Mouse (Mus musculus): ENCODE results near the gene Babam2. TPM values are rescaled to one million over a fixed set of nuclear protein-coding genes. Genes with fewer than 3 reads are reported as not detected.

Babam2 gene
- total RNA-seq, 4 experiments from 2014 or later, result 31.2 to 35.8 (median 35.0) TPM

GRCm38 (mm10) chr5:31987541-31988307, 290.2 kb downstream of the Babam2 start:
- no peak for DNase-seq (ENCODE audit: low spot score)

DNA sequence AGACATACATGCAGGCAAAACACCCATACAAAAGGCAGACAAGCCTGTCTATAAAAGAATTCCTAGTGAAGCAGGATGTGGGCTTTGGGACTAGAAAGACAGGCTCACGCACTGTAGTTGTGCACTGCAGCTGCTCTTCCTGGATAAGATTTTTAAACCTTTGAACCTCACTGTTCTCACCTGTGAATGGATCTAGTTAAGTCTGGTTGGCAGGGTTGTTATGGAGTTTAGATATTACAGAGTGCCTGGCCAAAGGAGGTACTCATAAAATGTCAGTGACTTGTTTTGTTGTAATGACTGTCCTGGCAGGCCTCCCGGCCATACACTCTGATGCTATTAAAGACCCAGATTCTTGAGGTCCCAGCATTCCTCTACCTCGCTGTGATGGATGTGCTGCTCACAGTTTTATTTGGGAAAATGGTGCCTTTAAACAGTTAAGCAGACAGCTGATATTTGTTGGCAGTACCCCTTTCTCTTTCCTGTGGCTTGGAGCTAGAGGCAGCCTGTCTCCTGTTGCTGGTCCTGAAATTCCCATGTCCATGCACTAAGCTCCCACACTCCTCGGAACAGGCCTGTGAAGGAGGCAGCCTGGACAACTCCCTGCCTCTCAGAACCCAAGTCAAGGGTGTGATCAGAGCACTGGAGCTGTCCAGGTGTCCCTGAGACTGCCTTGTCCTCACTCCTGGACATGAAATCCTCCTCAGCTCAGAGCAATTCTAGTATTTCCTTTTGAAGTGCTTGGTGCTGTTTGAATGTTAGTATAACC, 299.9 kb downstream of the Babam2 start:
- no peak for DNase-seq (ENCODE audit: low spot score)

DNA sequence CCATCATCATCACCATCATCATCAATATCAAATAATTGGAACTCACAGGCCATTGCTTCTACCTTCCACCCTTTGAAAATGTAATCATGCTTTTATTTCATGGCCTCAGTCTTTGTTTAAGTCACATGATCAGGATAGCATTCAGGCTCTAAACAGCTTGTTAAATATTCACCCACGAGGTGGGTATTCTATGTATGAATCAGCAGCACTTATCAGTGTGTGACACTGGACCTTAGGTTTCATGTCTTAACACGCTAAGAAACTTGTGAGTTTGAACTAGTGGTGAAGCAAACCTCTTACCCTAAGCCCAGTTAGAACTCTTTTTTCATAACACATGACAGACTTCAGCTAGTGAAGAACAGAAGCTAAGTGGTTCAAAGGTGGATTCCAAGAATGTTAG, 301.3 kb downstream of the Babam2 start:
- no peak for DNase-seq (ENCODE audit: low spot score)

- no peak for DNase-seq (ENCODE audit: low spot score)
These were observed 302.6 kb downstream of the Babam2 start for GRCm38 (mm10) chr5:32000076-32000475.

DNA sequence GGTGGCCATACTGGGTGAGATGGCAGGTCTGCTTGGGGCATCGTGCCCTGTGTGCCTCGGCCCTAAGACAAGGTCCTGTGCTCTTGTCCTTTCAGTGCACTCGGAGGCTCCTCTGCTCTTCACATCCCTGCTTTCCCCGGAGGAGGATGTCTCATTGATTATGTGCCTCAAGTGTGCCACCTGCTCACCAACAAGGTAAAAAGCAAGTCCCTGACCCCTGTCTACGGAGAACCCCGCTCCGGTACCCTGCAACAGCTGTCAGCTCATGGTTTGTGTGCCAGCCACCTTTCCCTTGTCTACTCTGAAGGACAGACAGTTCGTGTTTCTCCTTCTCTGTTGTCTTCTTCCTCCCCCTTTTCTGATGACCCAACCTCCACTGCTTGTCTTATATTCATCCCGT, 303.8 kb downstream of the Babam2 start:
- no peak for DNase-seq (ENCODE audit: low spot score)

DNA sequence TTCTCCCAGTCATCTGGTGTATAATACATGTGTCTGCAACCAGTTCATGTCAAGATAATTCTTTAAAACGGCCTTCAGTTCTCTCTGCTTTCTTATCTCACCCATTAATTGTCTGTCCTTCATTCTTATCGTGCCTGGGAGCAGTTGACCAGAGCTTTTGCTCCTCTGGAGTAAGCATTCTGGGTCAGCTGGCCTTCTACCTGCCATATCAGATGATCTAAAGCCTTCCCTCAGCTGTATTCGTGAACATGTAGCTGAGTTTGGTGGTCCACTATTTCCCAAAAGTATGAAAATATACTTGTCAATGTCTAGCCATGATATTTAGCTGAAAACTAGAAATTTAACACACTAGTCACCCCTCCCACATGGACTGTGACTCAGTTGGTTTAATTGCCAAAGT, 304.3 kb downstream of the Babam2 start:
- no peak for DNase-seq (ENCODE audit: low spot score)

- DNase-seq (ENCODE audit: low spot score), result peak; percentile 39
These were observed 310.9 kb downstream of the Babam2 start for GRCm38 (mm10) chr5:32008401-32008800.

DNA sequence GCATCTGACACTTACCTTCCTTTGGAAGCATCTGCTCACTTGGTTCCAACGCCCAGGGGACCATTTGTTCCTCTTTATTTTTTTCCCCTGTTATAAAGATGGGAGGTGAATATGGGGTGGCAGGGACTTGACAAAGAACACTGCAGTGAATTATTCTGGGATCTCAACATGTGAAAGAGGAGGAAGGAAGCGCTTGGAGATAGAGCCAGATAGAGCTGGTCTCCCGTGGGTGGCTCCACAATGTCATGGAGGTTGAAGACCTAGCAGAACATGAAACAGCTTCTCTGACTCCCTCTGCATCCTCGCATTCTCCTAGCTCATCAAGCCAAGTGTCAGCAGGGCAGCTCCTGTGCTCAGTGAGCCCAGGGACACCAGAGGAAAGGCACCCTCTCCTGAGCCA, 312.6 kb downstream of the Babam2 start:
- DNase-seq (ENCODE audit: low spot score), result no peak

DNA sequence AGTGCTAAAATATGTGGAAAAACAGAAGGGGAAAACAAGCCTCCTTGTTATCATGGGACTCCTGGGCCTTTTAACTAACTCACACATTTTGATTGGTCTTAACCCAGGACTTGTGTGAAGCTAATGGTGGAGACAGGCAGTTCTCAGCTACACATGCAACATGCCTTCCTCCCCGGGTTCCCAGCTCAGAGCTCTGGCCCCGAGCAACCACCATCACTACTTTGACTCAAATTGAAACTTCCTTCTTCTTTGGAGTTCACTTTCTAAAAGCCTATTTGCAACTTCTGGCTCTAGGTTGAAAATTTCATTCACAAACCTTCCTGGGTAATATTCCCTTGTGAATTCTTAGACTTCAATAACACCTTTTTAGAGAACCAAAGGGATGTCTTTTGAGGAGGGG, 315.6 kb downstream of the Babam2 start:
- DNase-seq (ENCODE audit: low spot score), result no peak

DNA sequence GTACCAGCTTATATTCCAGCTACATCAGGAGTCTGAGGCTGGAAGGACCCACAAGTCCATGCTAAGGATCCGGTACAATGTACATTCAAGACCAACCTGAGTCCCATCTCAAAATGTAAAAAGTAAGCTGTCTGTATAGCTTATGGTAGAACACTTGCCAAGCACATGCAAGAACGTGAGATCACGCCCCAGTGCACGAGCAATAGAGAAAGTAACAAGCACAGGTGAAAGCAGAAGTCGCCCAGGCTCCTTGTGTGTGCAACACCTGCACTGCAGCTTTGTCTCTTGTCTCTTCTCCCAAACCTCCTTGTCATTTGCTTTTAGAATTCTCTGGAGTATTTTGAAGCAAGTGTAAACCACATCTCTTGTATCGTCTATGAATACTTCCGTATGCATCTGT, 317.3 kb downstream of the Babam2 start:
- DNase-seq (ENCODE audit: low spot score), result no peak

- no peak for DNase-seq (ENCODE audit: low spot score)
These were observed 318.5 kb downstream of the Babam2 start for GRCm38 (mm10) chr5:32015949-32016478.

DNA sequence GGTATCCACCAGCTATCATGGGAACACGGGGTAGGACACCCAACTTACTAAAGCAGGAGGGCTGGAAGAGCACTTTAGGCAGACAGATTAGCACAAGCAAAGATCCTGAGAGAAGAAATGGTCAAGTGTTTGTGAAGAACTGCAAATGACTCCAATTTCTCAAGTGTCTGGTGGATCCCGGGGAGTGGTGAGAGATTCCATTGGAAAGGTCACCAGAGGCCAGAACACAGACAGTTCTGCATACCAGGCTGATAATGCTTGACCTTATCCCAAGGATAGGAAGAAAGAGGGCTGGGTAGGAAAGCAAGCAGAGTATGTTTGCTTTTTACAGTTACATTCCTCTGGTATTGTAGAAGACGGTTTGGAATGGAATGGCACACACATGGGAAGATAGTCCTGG, 320.2 kb downstream of the Babam2 start:
- DNase-seq (ENCODE audit: low spot score), result no peak

GRCm38 (mm10) chr5:32018276-32018675, 320.8 kb downstream of the Babam2 start:
- DNase-seq (ENCODE audit: low spot score), result no peak

GRCm38 (mm10) chr5:32029834-32030433, 332.4 kb downstream of the Babam2 start:
- DNase-seq (ENCODE audit: low spot score), result no peak

DNA sequence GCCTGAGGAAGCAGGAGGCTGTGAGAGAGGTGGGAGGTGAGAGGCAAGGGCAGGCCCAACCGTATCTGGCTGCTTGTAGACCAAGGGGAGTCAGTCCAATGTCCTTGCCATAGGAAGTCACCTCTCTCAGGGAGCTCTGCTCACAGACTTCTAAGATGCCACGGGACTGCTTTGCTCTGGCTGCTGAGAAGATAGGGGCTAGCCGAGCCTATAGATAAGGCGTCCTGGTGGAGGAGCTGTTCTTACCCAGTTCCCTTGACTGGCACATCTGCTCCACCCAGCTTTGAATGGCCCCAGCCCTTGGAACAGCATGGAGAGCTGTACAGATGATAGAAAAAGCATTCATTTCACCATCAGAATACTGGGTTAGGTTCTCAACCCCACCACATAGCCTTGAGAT, 335.7 kb downstream of the Babam2 start:
- DNase-seq (ENCODE audit: low spot score), result no peak

DNA sequence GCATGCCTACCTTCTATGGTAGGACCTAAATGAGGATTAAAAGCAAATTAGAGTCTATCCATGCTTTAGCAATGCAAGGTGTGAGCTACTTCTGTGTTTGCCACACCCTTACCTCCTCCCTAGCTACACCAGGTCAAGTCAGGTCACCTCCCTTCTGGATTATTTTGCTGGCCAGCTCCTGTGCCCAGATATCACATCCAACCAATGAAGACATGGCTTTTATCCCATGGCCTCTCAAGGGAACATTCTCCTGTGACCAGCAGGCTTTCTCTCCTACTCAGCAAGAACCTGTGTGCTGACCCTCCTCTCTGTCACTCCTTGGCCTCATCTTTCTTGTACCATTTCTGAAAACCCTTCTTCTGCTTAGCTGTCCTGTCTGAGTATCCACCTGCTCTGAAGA, 336.1 kb downstream of the Babam2 start:
- DNase-seq (ENCODE audit: low spot score), result no peak

- no peak for DNase-seq (ENCODE audit: low spot score)
These were observed 337.1 kb downstream of the Babam2 start for GRCm38 (mm10) chr5:32034475-32035054.

DNA sequence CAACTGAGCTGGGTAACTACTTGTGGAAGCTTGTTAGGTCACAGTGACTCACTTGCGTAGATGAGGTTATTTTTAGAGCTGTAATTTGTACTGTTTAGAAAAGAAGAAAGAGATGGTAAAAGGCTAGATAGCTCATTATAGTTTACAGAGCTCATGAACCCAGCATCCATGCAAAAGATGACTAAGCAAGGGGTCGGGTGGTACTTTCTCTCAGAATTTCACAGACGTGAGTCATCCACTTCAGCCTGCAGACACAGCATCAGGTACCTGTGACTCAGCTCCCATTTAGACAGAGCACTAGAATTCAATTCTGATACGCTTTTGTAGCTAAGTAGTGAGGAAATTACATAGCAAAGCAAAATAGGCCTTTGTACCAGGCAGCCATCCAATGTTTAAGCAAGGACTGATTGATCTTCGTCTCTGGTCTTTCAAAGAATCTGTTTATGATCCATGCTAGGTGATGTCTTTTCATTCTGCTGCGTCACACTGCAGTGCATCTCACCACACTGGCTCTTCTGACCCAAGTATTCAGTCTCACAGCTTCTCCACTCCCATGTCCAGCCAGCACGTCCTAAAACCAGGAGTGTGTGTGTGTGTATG, 338.3 kb downstream of the Babam2 start:
- no peak for DNase-seq (ENCODE audit: low spot score)

- no peak for DNase-seq (ENCODE audit: low spot score)
These were observed 339.4 kb downstream of the Babam2 start for GRCm38 (mm10) chr5:32036896-32037295.

- no peak for DNase-seq (ENCODE audit: low spot score)
These were observed 340.1 kb downstream of the Babam2 start for GRCm38 (mm10) chr5:32037546-32037945.

- DNase-seq (ENCODE audit: low spot score), result peak; percentile 48
These were observed 341.5 kb downstream of the Babam2 start for GRCm38 (mm10) chr5:32038994-32039393.

GRCm38 (mm10) chr5:32039511-32039910, 342.0 kb downstream of the Babam2 start:
- DNase-seq (ENCODE audit: low spot score), result no peak
